Mouse (Mus musculus) thymus, adult 2 months (tissue): Measurements from ENCODE around the gene Vmn1r23. TPM values are rescaled to one million over a fixed set of nuclear protein-coding genes. Genes with fewer than 3 reads are reported as not detected.
"Not testable (repeated sequence)": the region's sequence is repeated elsewhere in the genome, so short reads cannot be mapped to it uniquely, and the experiment has no call there.

Experiments
- DNase-seq: peaks from one replicate; pipeline ENCODE4 v3.0.0; 2021
- H3K27ac ChIP-seq: fragments of 200-500 bp; 2 replicates; pipeline ENCODE4 v1.5.1; 2012; ENCODE audit warnings: low read length, control low read depth; ENCODE audit not compliant: control insufficient read depth, insufficient read depth
- H3K27me3 ChIP-seq: fragments of 200-500 bp; 2 replicates; pipeline ENCODE4 v1.6.1; 2012; ENCODE audit warnings: mild to moderate bottlenecking, low read length, moderate library complexity, mixed read lengths; ENCODE audit not compliant: control insufficient read depth, insufficient read depth
- H3K36me3 ChIP-seq: fragments of 200-500 bp; 2 replicates; pipeline ENCODE4 v1.6.1; 2012; ENCODE audit warnings: mild to moderate bottlenecking, low read length, moderate library complexity; ENCODE audit not compliant: control insufficient read depth, insufficient read depth
- H3K4me1 ChIP-seq: fragments of 200-500 bp; replicated peaks from 2 replicates; pipeline ENCODE4 v1.6.1; 2012; ENCODE audit warnings: low read length; ENCODE audit not compliant: control insufficient read depth, insufficient read depth
- H3K4me3 ChIP-seq: fragments of 200-500 bp; 2 replicates; pipeline ENCODE4 v1.5.1; 2012; ENCODE audit warnings: mild to moderate bottlenecking, low read length, control low read depth, moderate library complexity; ENCODE audit not compliant: control insufficient read depth, insufficient read depth
- CTCF ChIP-seq: fragments of 200-500 bp; IDR thresholded peaks from 2 replicates; pipeline ENCODE4 v1.5.1; 2012; ENCODE audit warnings: mild to moderate bottlenecking, control low read depth, low read length, moderate library complexity, borderline replicate concordance; ENCODE audit not compliant: control insufficient read depth, poor library complexity, insufficient read depth; ENCODE audit errors: extremely low read depth
- POLR2A ChIP-seq: fragments of 200-500 bp; IDR thresholded peaks from 2 replicates; pipeline ENCODE4 v1.6.1; 2012; ENCODE audit warnings: mild to moderate bottlenecking, low read length, control low read depth, moderate library complexity; ENCODE audit not compliant: control insufficient read depth, poor library complexity, insufficient read depth; ENCODE audit errors: extremely low read depth
- WGBS: fragments of 180-500 bp; shearing (Covaris S2); methylation state at CpG from one replicate; pipeline ENCODE4 v1.1.7; 2018; 5-methylcytosine and 5-hydroxymethylcytosine counted together
- polyA plus RNA-seq: library from polyadenylated mRNA; depleted of rRNA; stranded (reverse); fragments of >200 nt; gene quantifications from 2 replicates; pipeline ENCODE4 v1.2.3, GENCODE M21; 2012; rRNA removed

Gene Vmn1r23
- polyA plus RNA-seq, result not detected in 2 replicates

- WGBS, result 90% methylated on average over 1 of the region's 1 CpGs
Observed at GRCm38 (mm10) chr6:57926738-57927137, at the start of gene Vmn1r23. Gene Vmn1r23, minus strand, starts transcription at chr6:57926838.

GRCm38 (mm10) chr6:57961403-57961802 is 34.8 kb upstream of the Vmn1r23 start, which contains the start of gene Vmn1r24:
Gene Vmn1r24, minus strand, starts transcription at chr6:57961503.
- not testable (repeated sequence) for H3K27ac ChIP-seq, H3K36me3 ChIP-seq, H3K4me1 ChIP-seq, DNase-seq, H3K27me3 ChIP-seq, H3K4me3 ChIP-seq
- 92% methylated on average over 1 of the region's 1 CpGs for WGBS

More at GRCm38 (mm10) chr6:57926738-57927137, at the start of gene Vmn1r23:
- TF ChIP-seq POLR2A (no peak), CTCF (no peak)
- Histone ChIP-seq H3K4me1 (no peaks in the 10 kb centered on the region), H3K27me3 (no peaks in the 10 kb centered on the region), H3K27ac (no peak within 1 kb of the TSS), H3K4me3 (no peak within 1 kb of the TSS), H3K36me3 (no peaks in the 10 kb centered on the region)
- DNase-seq, result no peak

GRCm38 (mm10) chr6:57907928-57908327 is 18.7 kb downstream of the Vmn1r23 start, which contains the start of gene Vmn1r22:
Gene Vmn1r22, minus strand, starts transcription at chr6:57908028.
- no peak within 1 kb of the TSS for H3K4me3 ChIP-seq
- DNase-seq, result no peak
- no peaks in the 10 kb centered on the region for H3K27me3 ChIP-seq
- H3K27ac ChIP-seq, result no peak within 1 kb of the TSS
- H3K4me1 ChIP-seq, result no peaks in the 10 kb centered on the region
- H3K36me3 ChIP-seq, result no peaks in the 10 kb centered on the region
- 92% methylated on average over 1 of the region's 1 CpGs for WGBS
- TF ChIP-seq POLR2A, result no peak
- no peak for TF ChIP-seq CTCF

Other genes with a start within 250 kb of the Vmn1r23 start
- 6.2 and 7.4 TPM in 2 replicates for gene Pyurf, start 234.8 kb downstream of the Vmn1r23 start, polyA plus RNA-seq
- 4.3 and 5.2 TPM in 2 replicates for gene Lancl2, start 224.3 kb downstream of the Vmn1r23 start, polyA plus RNA-seq
- 16.2 and 18.4 TPM in 2 replicates for gene Vopp1, start 101.7 kb downstream of the Vmn1r23 start, polyA plus RNA-seq
- not detected in 2 replicates for gene Vmn1r21, start 76.5 kb downstream of the Vmn1r23 start, polyA plus RNA-seq
- not detected in 2 replicates for gene Vmn1r22, start 18.8 kb downstream of the Vmn1r23 start, polyA plus RNA-seq
- not detected in 2 replicates for gene Vmn1r24, start 34.7 kb upstream of the Vmn1r23 start, polyA plus RNA-seq
- not detected in 2 replicates for gene Vmn1r25, start 54.0 kb upstream of the Vmn1r23 start, polyA plus RNA-seq
- not detected in 2 replicates for gene Vmn1r26, start 88.3 kb upstream of the Vmn1r23 start, polyA plus RNA-seq